Mouse (Mus musculus) heart, postnatal 0 days (tissue): ENCODE measurements at regions not wholly inside any gene's neighbourhood (a gene's known extent, or its start where the extent isn't known, plus 50 kb on each side); places are given as distances from the start of the nearest gene placed in this dataset.

Experiments
- ATAC-seq: fragments of 200-750 bp; cut with Nextera tagmentation; 2 replicates; pipeline ENCODE4 v1.8.0; 2017; ENCODE audit warnings: low read depth, moderate number of reproducible peaks, moderate library complexity; ENCODE audit not compliant: insufficient read depth
- DNase-seq: peaks from one replicate; pipeline ENCODE4 v3.0.0-alpha.2; 2016; ENCODE audit warnings: low spot score
- H3K27ac ChIP-seq: fragments of 300-500 bp; sonication (generic); 2 replicates; pipeline ENCODE4 v1.5.1; 2014; ENCODE audit warnings: low read depth, mild to moderate bottlenecking
- H3K27me3 ChIP-seq: fragments of 300-500 bp; sonication (generic); 2 replicates; pipeline ENCODE4 v1.6.1; 2014; ENCODE audit warnings: low read length, mixed read lengths; ENCODE audit not compliant: control insufficient read depth, insufficient read depth
- H3K36me3 ChIP-seq: fragments of 300-500 bp; sonication (generic); replicated peaks from 2 replicates; pipeline ENCODE4 v1.6.1; 2014; ENCODE audit warnings: low read length, mixed read lengths; ENCODE audit not compliant: control insufficient read depth, insufficient read depth
- H3K4me1 ChIP-seq: fragments of 300-500 bp; sonication (generic); 2 replicates; pipeline ENCODE4 v1.6.1; 2014; ENCODE audit warnings: antibody characterized with exemption; ENCODE audit not compliant: control insufficient read depth, insufficient read depth
- H3K4me2 ChIP-seq: fragments of 300-500 bp; sonication (generic); 2 replicates; pipeline ENCODE4 v1.6.1; 2014; ENCODE audit warnings: low read depth, mild to moderate bottlenecking, low read length, moderate library complexity
- H3K4me3 ChIP-seq: fragments of 300-500 bp; sonication (generic); 2 replicates; pipeline ENCODE4 v1.5.1; 2014; ENCODE audit warnings: low read depth, low read length
- H3K9ac ChIP-seq: fragments of 300-500 bp; sonication (generic); replicated peaks from 2 replicates; pipeline ENCODE4 v1.6.1; 2014; ENCODE audit warnings: low read depth, low read length, mixed read lengths
- H3K9me3 ChIP-seq: fragments of 300-500 bp; sonication (generic); replicated peaks from 2 replicates; pipeline ENCODE4 v1.6.1; 2016; ENCODE audit warnings: low read length; ENCODE audit not compliant: control insufficient read depth
- CTCF ChIP-seq: IDR thresholded peaks from 2 replicates; pipeline ENCODE4 v1.5.1; 2016; ENCODE audit warnings: antibody characterized with exemption, control low read depth, low read depth
- EP300 ChIP-seq: IDR thresholded peaks from 2 replicates; pipeline ENCODE4 v1.6.1; 2016; ENCODE audit warnings: antibody characterized with exemption, low read depth
- WGBS: fragments of 180-500 bp; shearing (Covaris S2); extraction: QIAGEN DNeasy Blood & Tissue Kit; methylation state at CpG from one replicate; pipeline ENCODE4 v1.1.7; 2014; 5-methylcytosine and 5-hydroxymethylcytosine counted together

DNA sequence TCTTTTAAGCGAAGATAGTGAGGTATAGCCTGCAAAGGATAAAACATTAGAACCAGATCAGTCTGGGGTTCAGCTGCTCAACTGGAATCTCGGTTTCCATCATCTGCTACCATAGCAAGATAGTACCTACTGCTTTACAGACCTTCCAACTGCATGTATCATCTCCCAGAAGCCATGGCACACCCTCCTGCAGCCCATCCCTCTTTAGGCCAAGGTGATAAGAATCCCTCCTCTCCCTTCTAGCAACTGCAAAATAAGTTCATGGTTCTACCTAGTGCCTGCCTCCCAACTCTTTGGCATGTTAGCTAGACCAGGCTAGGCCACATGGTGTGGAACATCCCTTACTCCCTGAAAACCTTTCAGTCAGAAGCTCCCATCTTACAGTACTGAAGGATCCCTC lies 52.4 kb upstream of the Picalm start:
- Histone ChIP-seq H3K4me1 (peaks cover 17% of the 10 kb centered on the region), H3K4me3 (no peak overlapping the region), H3K4me2 (no peak overlapping the region), H3K9ac (no peak overlapping the region), H3K36me3 (no peaks in the 10 kb centered on the region), H3K27ac (no peak overlapping the region), H3K27me3 (no peaks in the 10 kb centered on the region), H3K9me3 (no peaks in the 10 kb centered on the region)
- DNase-seq (no peak), ATAC-seq (no peak)
- WGBS: 82% methylated on average over 2 of the region's 2 CpGs
- no peak for TF ChIP-seq EP300
- no peak for TF ChIP-seq CTCF

DNA sequence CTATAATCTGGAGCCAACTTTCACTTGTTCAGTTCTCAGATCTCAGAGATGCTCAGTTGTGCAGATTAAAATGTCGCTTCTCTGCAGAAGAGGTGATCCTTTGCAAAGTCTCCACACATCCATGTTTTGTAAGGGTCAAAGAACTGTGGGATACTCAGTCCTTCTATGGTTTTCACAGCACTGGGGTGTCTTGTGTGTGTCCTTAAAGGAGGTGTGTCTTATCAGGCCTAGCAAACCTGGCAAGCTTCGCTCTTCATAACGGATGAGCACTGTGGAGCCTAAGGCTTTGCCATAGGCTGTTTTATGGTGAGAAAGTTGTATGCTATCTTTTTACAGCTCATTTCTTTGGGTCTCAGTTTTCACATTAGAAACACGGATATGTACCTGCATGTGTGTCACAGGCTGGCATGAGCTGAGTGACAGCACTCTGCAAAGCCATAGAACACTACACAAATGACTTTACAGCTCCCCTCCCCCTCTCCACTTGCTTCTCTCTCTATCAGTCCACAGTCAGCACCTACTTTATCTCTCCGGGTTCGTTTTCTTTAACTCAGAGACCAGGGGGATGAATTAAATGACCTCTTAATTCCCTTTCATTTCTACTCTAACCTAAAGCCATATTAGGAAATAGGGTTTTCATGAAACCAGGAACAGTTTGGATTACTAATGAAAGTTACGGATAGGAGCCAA lies 49.8 kb upstream of the Picalm start:
- no peak for ATAC-seq
- Histone ChIP-seq H3K36me3 (no peaks in the 10 kb centered on the region), H3K27ac (no peak overlapping the region), H3K9ac (no peak overlapping the region), H3K9me3 (no peaks in the 10 kb centered on the region), H3K4me3 (no peak overlapping the region), H3K4me2 (no peak overlapping the region), H3K27me3 (no peaks in the 10 kb centered on the region), H3K4me1 (peaks cover 10% of the 10 kb centered on the region)
- DNase-seq: no peak
- WGBS: 48% methylated on average over 7 of the region's 7 CpGs
- TF ChIP-seq EP300: no peak
- no peak for TF ChIP-seq CTCF
